Mouse (Mus musculus) erythroblast, adult 5-6 weeks (primary cell): ENCODE measurements around the gene Ccdc114. TPM values are rescaled to one million over a fixed set of nuclear protein-coding genes. Genes with fewer than 3 reads are reported as not detected.
"Not testable (repeated sequence)": the region's sequence is repeated elsewhere in the genome, so short reads cannot be mapped to it uniquely, and the experiment has no call there.

Experiments
- ATAC-seq: replicated peaks from 2 replicates; pipeline ENCODE4 v1.8.0; 2016; ENCODE audit warnings: moderate number of reproducible peaks, mild to moderate bottlenecking, moderate TSS enrichment, inconsistent platforms; ENCODE audit not compliant: poor library complexity, low FRiP score, severe bottlenecking
- total RNA-seq, 2 experiments: library from RNA; stranded (forward) in 1 of 2; stranded (reverse) in 1 of 2; fragments of 150-400 nt in 1 of 2; fragments of 200-764, 138-1000 nt in 1 of 2; gene quantifications; 2 replicates each; pipeline versions ENCODE4 v1.2.3 to v1.2.4; 2015 to 2017; ENCODE audit warnings: low replicate concordance in 2 of 2

Ccdc114 gene
- total RNA-seq (2015; ENCODE audit: low replicate concordance) (2.5 TPM in 1 of 2 replicates, not detected in the other), total RNA-seq (2017; ENCODE audit: low replicate concordance) (0.51 and 2.0 TPM in 2 replicates)

- peak; percentile 40 for ATAC-seq
These were observed at the start of gene Ccdc114 for GRCm38 (mm10) chr7:45923762-45924428. Gene Ccdc114, plus strand, starts transcription at chr7:45924072.

DNA sequence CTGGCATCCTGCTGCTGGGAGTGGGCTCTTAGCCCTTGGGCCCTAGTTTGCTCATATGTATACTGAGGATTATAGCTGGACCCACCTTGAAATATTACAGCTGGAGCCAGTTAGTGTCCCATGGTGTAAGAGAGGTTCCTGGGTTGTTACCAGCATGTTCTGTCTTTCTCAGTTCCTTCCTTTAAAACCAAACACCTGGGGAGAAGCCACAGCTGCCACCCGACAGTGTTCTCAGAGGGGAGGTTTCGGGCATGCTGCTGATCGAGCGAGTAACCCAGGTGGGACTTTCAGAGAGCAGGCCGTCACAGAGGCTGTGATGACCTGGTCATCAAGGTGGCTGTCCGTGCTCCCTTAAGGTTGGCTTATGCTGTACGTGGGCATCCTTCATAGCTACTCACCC is 47.0 kb upstream of the Ccdc114 start:
- ATAC-seq: no peak

- not testable (repeated sequence) for ATAC-seq
These were observed 45.6 kb upstream of the Ccdc114 start, which contains the start of gene Grin2d for GRCm38 (mm10) chr7:45878278-45878677. Gene Grin2d, minus strand, starts transcription at chr7:45878378.

GRCm38 (mm10) chr7:45880531-45880930 is 43.3 kb upstream of the Ccdc114 start:
- no peak for ATAC-seq

- ATAC-seq: no peak
These were observed 42.9 kb upstream of the Ccdc114 start for GRCm38 (mm10) chr7:45881011-45881410.

DNA sequence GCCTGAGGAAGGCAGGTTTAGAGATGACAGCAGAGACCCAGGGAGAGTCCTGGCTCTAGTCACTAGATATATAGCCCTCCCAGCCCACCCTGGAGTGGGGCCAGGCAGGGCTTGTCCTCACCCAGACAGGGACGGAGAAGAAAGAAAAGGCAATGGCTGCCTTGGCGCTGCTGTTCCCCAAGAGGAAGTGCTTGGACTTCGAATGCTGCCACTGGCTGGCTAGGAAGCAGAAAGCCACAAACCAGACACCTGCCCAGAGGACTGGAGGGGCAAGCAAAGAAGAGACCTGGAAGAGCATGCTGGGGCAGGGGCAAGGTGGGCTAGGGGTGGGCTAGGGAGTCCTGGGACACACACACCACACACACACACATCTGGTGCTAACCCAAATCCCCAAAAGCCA is 36.6 kb upstream of the Ccdc114 start:
- ATAC-seq: no peak

- ATAC-seq: no peak
These were observed 31.2 kb upstream of the Ccdc114 start for GRCm38 (mm10) chr7:45892651-45893050.

DNA sequence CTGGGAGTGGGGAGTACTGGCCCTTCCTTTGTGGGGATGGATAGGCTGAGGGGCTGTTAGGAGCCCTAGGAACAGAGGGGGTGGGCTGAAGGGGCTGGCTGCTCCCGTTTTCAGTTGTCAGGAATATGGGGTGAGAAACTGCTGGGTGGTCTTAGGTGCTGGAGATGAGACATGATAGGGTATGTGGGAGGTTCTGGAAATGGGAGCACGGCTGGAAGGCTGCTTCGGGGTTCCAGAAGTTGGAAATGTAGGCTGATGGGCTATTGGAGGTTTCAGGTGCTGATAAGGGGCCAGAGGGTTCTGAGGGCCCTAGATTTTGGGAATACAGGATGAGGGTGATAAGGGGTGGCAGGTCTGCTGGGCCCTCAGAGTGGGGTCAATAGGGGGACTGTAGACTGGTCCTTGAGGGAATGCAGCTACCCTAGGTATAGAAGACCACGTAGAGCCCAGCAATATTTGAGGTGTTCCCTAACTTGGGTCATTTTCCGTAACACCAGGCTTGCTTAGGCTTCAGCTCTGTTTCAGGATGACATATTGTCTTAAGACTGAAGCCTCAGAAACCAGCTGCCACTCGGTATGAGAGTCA is 27.8 kb upstream of the Ccdc114 start:
- ATAC-seq: peak; percentile 13; the same call in 1 of the 2 replicates

DNA sequence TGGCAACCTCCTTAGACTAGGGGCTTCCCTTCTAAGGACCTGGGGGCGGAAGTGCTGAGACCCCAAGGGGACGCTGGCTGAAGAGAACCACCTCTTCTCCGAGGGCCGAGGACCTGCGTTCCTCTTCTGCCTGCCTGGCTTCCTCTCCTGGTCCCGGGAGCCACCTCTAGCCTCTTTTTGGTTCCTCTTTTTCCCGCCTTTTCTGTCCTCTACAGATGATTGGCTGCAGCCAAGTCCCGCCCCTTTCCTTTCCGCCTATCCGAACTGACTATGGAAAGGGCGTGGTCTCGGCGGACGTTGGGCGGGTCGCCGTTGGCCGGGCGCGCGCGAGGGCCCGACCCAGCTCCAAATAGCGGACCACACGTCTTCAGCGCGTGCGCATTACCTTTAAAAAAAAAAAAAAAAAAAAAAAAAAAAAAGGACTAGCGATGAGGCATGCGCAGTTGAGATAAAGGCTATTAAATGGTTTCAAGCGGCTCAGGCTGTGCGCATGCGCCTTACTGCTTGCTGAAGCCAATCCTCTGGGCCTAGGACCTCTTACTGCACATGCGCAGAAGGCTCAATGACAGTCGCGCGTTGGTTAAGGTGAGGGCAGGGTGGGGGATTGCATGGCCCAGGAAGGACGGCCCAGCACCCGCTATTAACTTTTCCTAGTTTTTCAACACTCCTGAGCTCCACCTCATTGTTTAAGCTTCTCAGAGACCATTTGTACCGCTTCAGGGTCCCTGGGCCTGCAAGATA is 27.2 kb upstream of the Ccdc114 start, which contains the start of the genes Syngr4 and Tmem143:
TSS of gene Syngr4 (minus strand) at position 198 of the 741 bp plus-strand sequence.
TSS of gene Tmem143 (plus strand) at position 425 of the 741 bp plus-strand sequence.
- peak; percentile 88 for ATAC-seq

DNA sequence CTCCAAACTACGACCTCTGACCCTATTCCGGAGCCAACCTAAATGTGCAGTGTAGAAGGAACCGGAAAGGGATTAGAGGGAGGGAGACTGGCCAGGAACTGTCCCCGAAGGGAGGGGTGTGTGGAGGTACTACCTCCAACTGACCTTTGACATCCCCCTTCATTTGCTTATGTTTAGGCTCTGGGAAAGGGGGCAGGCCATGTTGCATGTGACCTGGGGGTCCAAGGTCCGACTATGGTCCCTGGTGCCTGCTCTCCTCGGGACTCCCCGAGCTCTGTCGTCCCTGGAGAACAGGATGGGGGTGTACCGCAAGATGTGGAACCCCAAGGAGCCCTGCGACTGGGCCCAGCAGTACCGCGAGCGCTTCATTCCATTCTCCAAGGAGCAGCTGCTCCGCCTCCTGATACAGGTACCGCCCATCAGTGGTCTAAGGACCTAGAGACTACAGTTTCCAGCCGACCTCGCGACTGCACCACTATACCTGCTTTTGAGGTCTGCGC is 26.6 kb upstream of the Ccdc114 start:
- peak; percentile 63 for ATAC-seq

- not testable (repeated sequence) for ATAC-seq
These were observed 25.7 kb upstream of the Ccdc114 start for GRCm38 (mm10) chr7:45898125-45898524.

- no peak for ATAC-seq
These were observed 22.3 kb upstream of the Ccdc114 start for GRCm38 (mm10) chr7:45901562-45901961.

- no peak for ATAC-seq
These were observed 21.3 kb upstream of the Ccdc114 start for GRCm38 (mm10) chr7:45902481-45903002.

DNA sequence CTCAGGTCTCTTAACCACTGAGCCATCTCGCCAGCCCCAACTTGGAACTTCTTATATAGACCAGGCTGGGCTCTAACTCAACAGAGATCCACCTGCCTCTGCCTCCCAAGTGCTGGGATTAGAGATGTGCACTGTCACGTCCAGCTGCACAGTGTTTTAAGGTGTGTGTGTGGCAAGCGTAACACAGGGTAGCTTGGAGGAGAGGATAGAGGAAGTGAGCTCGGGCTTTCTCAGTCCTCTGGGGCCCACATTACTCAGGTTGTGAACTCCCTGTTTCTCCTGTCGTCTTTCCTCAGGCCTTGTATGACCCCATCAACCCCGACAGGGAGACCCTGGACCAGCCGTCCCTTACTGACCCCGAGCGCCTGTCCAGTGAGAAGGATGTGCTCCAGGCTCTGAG is 17.2 kb upstream of the Ccdc114 start:
- no peak for ATAC-seq

GRCm38 (mm10) chr7:45908384-45908783 is 15.5 kb upstream of the Ccdc114 start:
- no peak for ATAC-seq

GRCm38 (mm10) chr7:45909145-45909544 is 14.7 kb upstream of the Ccdc114 start:
- ATAC-seq: peak; percentile 36; the same call in 1 of the 2 replicates

DNA sequence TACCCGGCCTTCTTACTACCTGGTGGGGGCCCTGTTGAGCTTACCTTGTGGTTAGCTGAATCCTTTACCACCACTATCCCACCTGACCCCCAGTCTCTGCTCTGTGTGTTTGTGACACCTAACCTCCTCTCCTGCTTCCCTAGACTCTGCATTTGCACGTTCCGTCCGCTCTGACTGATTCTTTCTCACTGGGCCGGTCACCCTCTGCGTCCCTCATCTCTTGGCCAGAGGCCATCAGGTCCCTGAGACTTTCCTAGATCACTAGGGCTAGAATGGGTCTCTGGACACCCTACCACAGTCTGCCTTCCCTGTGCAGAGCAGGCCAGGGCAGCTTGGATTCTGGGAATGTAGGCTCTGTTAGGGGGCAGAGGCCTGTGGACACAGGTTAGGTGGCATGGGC is 9.8 kb upstream of the Ccdc114 start:
- no peak for ATAC-seq

GRCm38 (mm10) chr7:45915011-45915410 is 8.9 kb upstream of the Ccdc114 start:
- no peak for ATAC-seq

DNA sequence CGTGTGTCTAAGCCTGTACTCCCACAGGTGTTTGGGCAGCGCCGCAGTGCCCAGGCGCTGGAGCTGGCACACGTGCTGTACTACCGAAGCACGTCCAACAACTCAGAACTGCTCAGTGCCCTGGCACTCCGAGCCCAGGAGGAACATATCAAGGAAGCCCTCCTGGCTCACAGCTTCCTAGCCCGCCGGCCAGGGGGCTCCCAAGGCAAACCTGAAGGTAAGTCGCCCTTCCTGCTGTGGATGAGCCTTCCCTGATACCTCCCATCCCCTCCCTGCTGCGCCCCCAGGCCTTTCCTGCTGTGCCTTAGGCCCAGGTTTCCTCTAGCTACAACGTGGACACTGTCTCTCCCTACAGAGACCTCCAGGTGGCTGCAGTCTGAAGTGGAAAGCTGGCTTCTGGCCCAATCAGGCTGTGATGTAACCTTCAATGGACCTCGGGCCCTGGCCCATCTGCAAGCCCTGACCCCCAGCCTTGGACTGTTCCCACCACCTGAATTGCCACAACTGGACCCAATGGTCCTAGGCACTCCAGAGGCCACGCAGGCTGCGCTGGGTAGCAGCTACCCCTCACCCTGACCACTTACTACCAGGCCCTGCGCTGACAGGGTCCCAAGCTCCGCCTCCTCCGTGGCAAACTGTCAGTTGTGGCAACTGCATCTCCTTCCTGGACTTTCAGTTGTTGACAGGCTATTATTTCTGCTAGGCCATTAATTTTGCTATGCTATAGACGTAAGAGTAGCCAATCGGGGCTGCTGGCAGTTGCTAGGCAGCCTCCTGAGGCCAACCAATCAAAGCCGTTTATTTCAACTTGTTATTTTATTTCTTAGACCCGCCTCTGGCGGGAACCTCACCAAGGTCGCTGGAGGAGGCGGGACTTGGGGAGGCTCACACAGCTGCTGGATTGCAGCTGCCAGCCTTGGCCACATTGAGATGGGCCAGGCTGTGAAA is 7.5 kb upstream of the Ccdc114 start:
- ATAC-seq: peak; percentile 86
